Mouse (Mus musculus) urinary bladder, postnatal 25 days (tissue): Measurements from ENCODE around the gene Fam208b.
A peak's percentile ranks its signal among the peaks of the same experiment; 100 is the strongest.
"Not testable (repeated sequence)": the region's sequence is repeated elsewhere in the genome, so short reads cannot be mapped to it uniquely, and the experiment has no call there.

Experiments
- DNase-seq: peaks from one replicate; pipeline ENCODE4 v3.0.0; 2022; ENCODE audit warnings: low spot score

Gene Fam208b

DNA sequence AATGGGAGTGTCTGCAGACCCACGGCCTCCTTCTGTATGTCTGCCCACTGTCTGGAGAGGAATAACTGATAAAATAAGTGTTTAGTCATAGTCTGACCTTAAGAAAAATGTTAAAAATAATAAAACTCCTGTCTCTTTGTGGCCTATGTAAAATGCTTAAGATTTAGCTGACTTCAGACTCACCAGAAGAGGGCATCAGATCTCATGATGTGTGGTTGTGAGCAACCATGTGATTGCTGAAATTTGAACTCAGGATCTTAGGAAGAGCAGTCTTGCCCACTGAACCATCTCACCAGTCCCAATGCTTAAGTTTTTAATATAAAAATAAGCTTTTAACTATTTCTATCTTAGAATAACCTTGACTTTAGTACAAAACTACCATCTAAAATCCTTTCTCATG is 47.8 kb downstream of the Fam208b start:
- DNase-seq, result no peak

GRCm38 (mm10) chr13:3547856-3548255 is 63.1 kb downstream of the Fam208b start:
- DNase-seq, result no peak

DNA sequence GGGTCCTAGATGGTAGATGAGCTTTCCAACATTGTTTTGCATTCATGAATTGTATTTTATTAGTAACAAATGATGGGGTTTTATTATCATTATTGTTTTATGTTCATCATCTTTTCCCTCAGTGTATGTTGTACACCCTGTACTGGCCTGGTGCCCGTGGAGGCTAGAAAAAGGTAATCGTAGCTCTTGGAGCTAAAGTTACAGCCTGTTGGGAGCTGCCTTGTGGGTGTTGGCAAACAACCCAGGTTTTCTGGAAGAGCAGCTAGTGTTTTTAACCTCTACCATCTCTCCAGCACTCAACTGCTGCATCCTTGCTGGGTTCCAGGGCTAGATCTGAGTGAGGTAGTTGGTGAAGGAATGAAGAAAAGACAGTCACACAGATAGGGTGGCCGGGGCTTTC is 63.5 kb downstream of the Fam208b start:
- DNase-seq, result no peak

DNA sequence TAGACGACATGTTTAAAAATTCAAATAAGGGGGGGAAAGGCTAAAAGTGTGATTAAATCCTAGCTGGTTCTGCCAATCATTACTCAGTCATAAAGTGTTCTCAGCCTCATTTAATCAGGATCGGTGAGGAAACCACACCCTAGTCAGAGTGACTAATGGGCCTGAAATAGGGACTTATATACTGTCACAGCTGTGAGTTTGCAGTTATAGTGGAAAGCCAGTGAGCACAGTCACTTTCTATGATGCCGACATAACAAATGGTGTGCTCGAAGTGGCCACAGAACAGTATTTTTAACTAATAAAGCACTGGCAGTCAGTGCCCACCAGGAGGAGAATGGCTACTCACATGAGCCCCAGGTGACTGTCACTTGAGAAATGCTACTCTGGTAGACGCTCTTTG is 66.0 kb downstream of the Fam208b start:
- no peak for DNase-seq

DNA sequence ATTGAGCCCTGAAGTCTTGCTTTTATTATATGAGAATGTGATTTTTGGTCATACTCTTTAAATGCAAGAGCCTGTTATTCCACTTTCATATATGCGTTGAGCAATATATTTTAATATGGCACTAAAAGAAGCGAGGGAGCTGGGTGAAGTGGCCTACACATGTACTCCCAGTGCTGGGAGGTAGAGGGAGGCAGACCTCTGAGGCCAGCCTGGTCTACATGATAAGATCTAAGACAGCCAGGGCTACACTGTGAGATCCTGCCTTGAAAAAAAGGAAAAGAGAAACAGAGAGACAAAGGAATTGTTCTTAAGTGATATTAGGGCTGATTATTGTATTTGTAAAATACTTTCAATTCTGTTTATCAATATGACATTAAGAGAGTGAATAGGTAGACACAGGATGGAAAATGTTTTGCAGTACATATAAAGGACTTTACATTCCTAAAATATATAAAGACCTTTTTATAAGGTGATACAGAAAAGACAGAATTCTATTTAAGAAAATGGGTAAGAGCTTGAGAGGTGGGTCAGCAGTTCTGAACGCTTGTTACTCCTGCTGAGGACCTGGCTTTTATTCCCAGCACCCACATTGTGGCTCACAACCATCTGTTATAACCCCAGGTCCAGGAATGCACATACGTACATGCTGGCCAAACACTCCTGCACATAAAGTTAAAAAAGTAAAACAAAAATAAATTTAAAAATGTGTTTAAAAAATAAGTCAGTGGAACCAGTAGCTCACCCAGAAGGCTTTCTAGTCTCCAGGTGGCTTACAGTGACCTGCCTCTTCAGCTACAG is 66.6 kb downstream of the Fam208b start:
- no peak for DNase-seq

- no peak for DNase-seq
Observed at GRCm38 (mm10) chr13:3541159-3541782, 69.6 kb downstream of the Fam208b start.

DNA sequence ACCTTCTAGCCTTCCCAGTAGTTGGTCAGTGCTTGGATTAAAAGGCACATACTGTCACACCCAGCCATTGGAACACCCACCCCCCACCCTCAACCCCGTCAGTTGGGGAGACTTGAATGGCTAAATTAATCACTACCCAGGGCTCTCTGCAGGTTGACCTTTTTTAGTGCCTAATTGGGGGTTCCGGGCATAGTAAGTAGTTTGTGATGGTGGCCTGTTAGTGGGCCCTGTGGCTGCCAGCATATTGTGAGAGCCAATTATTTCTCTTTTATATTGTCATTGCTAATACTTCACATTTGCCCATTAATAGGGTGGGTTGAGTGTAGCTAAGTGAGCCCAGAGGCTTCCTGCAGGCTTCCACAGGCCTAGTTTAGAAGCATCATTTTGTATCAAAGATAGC is 70.7 kb downstream of the Fam208b start:
- no peak for DNase-seq

DNA sequence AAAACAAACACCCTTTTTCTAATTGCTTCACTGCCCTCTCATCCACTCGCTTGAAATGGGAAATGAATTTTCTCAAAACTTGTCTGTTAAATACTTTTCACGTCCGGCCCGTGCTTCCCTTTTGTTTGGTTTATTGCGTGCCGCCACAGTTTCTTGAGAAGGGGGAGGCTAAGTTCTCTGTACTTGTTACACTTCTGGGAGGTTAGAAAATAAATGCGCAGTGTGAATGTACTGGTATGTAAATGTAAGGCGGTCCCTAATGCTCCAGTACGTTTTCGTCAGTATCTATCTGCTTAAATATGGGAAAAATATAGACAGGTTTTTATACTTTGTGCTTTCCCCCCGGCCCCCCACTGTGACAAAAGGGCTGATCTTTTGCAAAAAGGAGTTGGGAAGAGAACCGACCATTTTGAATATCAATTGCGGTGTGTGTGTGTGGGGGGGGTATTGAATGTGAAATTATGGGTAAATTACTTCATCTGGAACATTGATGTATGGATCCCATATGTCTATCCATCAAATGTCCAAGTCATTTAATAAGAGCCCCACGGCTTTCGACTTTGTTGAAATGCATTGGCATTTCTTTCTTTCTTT is 71.8 kb downstream of the Fam208b start:
- DNase-seq, result no peak

- peak; percentile 58 for DNase-seq
Observed at GRCm38 (mm10) chr13:3538223-3538968, 72.5 kb downstream of the Fam208b start.

DNA sequence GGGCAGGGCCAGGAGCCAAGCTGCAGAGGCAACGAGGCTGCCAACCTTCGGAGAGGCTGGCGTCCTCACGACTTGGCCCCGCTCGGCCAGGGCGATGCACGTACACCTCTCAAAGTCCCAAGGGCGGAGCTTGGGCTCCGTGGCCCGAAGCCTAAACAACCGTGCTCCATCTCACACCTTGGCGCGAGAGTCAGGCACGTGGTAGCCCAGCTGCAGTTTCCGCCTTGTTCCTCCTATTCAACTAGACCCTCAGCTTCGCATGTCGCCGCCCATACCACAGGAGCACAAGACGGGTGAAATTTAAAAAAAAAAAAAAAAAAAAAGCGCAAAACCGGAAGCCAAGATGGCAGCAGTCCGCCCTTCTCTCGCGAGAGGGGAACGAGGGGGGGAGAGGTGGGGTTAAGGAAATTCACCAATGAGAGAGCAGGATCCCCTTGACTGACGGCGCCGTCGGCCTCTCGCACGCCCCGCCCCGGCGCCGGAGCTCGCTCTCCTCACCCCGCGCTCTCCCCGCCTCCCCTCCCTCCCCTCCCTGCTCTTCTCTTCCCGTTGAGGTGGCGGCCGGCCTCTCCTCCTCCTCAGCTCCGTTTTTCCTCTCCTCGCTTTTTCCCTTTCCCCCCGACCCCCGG is 73.2 kb downstream of the Fam208b start, which contains the start of gene Gdi2:
Gene Gdi2, plus strand, starts transcription at position 470 of the 629 bp plus-strand sequence.
- DNase-seq, result peak; percentile 93

- DNase-seq, result no peak
Observed at GRCm38 (mm10) chr13:3534146-3534545, 76.8 kb downstream of the Fam208b start.

GRCm38 (mm10) chr13:3532451-3532850 is 78.5 kb downstream of the Fam208b start:
- no peak for DNase-seq

DNA sequence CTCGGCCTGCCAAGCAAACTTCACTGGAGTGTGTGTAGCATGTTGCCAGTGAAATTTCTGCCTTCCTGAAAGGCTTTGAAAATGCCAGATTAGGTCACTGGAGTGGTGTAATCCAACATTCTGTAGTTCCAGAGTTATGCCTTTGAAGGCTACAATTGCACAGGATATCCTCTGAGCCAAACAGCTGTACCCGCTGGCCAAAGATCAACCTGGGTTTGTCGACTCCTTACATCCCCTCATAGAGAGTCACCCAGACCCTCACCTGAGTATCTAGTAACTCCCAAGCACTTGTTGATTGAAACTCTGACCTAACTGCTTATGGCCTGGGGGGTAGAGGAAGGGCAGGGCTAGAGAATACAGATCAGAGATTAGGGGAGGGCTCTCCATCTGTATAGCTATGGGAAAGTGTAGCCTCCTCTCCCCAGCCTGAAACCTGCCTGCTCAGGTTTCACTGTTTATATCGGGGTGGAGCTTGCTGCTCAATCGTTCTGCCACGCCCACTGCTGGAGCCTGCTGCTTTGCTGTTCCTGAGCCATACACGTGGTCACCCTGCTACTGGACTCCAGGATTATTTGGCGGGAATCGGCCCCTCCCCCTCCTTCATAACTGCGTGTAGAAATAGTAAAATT is 79.1 kb downstream of the Fam208b start:
- DNase-seq, result no peak

GRCm38 (mm10) chr13:3531176-3531575 is 79.7 kb downstream of the Fam208b start:
- not testable (repeated sequence) for DNase-seq

DNA sequence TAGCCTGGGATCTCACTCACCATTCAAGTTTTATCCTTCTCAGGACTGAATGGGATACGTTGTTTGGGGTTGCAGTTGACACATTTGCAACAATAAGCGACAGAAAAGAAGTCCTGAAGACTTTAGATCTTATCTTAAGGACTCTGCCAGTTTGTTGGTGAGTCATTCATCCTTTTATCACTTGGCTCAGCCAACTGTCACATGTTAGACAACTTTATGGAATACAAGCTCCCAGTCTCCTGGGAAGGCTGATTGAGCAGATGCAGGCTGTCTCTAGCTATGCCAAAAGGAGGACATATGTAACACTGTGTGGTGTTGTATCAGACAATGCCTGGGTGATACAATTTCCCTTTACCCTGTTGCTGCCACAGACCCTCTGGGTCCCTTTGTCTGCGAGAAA is 80.5 kb downstream of the Fam208b start:
- DNase-seq, result no peak

- DNase-seq, result no peak
Observed at GRCm38 (mm10) chr13:3526328-3526727, 84.6 kb downstream of the Fam208b start.

DNA sequence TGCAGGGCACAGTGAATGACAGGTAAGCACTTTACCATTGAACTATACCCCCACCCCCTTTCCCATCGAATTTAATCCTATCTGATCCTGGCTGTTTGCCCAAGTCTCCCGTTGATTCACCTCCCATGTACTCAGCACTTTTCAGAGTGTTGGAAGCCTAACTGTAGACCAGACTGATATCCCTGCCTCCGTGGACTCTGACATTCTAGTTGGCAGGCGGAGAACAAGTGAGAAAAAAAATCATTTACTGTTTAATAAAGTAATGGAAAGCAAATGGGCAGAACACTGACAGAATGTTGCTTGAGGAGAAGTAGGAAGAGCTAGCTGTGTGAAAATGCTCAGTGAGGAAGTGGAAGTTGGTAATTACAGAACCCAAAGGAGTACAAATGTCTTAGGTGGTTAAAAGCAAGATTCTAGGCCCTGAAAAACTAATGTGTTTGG is 85.3 kb downstream of the Fam208b start:
- DNase-seq, result no peak

DNA sequence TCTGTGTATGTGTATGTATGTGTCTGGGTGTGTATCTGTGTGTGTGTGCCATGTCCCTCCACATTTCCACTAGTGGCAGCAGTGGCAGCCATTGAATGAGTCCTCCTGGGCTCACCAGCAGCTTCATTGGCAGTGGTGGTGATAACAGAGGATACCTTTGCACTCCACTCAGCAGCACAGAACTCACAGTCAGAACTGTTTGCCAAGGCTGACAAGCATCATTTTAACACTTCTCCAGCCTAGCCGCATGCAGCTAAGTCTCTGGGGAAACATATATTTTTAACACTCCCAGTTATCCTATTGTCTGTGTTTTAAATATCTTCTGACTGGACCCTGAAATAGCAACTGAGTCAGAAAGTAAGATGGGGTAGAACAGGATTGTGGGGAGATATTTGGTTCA is 87.0 kb downstream of the Fam208b start:
- no peak for DNase-seq

DNA sequence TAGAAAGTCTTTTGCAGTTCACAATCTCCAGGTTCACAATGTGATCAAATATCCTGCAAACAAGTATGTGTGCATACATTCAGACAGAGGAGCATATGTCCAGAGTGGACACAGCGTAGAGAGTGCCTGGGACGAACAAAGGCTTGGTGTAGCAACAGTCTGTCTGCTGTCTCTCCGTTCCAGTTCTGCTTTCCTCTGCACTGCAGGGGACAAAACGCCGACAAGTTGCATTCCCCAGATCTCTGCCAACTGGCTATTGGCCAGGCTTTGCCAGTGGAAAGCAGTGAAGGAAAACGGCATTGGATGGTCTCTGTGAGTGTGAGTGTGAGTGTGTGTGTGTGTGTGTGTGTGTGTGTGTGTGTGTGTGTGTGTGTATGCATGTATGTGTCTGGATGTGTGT is 87.4 kb downstream of the Fam208b start:
- no peak for DNase-seq

- DNase-seq, result not testable (repeated sequence)
Observed at GRCm38 (mm10) chr13:3519994-3520393, 90.9 kb downstream of the Fam208b start.

- DNase-seq, result not testable (repeated sequence)
Observed at GRCm38 (mm10) chr13:3519357-3519756, 91.6 kb downstream of the Fam208b start.
